Mouse (Mus musculus) frontal cortex, postnatal 25 days (tissue): ENCODE measurements around the gene Pdlim7.

ENCODE experiments used
- DNase-seq, 2 experiments: peaks; one replicate each; pipeline ENCODE4 v3.0.0; 2022; ENCODE audit warnings: low spot score in 2 of 2

Gene Pdlim7

DNA sequence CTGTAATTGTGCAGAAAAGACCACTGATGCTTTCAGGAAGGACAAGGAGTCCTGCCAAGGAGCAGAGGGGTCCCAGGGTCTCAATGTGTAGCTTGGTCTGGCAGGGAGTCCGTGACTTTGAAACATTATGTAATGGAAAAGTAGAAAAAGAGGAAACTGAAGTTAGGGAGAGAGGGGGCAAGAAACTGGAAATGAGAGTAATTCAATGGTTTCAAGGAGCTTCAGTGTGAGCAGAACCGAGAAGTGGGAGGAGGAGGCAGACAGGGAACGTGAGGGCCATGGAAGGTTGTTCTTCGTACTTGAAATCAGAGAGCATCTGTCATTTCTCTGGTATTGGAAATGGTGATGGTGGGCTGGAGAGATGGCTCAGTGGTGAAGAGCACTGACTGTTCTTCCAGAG lies 6.1 kb upstream of the Pdlim7 start:
- DNase-seq, result no peak

DNA sequence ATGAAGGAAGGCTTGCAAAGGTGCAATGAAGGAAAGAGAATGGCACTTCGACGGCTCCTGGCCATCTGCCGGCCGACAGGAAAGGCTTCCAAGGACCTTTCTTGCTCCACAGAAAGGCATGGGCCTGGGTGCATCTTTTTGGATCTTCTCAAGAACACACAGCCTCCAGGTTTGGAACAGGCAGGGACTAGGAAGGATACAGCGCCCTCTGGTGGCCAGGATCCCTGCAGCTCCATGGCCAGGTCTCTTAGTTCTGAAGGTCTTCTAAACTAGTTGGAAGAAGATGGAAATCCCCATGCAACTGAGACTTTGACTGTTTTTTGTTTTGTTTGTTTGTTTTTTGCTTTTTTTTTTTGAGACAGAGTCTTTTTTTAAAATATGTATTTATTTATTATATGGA lies 3.5 kb upstream of the Pdlim7 start:
- DNase-seq, result peak; percentile 85 to 96

DNA sequence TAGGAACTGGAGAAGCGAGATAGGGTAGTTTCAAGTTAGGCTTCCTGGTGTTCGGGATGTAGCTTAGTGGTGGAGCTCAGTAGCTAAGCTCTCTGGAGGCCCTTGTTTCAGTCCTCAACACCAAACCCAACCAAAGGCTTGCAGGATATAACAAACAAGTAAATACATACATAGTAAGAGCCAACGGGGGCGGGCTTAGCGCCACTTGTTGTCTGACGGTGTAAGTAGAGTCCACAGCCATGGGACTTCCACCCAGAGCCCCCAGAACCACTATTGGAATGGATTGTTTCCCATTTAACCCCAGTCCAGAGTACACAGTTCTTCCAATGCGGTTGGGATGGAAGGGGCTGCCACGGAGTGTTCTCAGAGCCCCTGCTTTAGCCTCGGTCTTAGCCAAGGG lies 352 bp upstream of the Pdlim7 start:
- no peak for DNase-seq

DNA sequence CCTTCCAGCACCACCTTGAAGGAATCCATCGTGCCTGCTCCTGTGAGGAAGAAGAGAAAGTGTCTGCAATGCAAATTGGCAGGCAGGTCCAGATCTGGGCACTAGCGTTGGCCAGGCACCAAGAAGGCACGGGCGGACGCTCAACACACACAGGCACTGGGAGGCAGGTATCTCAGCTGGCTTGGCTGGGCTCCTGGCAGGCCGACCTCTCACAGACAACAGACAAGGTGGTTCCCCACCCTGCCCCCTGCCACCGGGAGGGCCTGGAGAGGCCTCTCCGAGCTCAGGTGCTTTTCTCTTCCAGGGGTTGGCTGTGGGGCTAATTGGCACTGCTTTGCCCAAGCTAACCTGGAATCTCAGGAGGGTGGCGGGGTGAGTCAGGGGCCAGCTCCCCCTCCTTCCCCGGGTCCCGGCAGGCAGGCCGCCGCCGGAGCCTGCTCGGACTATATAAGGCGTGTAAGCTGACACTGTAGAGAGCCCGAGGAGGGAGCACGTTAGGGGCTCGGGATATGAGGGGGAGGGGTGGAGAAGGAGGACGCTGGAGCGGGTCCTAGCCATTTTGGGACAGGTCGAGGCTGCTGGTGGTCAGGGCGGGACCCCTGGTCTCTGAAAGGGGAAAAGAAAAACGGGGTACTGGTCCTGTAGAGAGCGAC lies 971 bp downstream of the Pdlim7 start:
- DNase-seq, result no peak

DNA sequence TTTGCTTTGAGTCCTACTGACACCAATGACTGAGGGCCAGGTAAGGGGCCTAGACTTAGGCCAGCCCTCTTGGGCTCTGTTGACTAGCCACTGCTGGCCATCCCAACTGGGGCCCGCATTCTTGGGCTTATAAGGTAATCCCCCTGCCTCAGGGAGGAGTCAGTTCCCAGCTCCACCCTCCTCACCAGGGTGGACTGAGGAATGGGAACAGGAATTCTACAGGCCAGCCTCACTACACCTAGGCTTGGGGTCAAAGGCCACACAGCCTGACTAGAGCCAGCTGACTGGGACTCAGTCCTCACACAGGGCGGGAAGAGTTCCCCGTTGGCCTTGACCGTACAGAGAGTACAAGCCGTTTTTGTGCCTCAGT lies 2.0 kb downstream of the Pdlim7 start:
- no peak for DNase-seq

GRCm38 (mm10) chr13:55510668-55511491 lies 2.6 kb downstream of the Pdlim7 start:
- no peak for DNase-seq

GRCm38 (mm10) chr13:55510332-55510667 lies 3.2 kb downstream of the Pdlim7 start:
- DNase-seq, result no peak

DNA sequence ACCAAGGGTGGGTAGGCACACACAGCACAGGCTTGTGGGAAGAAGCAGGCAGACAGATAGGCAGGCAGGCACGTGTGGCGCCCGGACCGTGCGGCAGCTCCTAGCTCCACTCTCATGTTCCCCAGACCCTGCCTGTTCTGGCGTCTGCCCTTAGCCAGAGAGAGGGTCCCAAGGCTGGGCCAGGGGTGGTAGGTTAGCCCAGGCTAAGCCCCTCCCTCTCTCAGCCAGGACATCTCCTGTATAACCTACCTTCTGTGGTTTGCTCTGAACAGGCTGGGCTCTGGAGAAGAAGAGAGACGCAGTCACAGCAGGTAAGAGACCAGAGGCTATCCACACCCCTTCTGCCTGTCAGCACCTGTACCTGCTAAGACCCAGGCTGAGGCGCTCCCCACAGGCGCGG lies 4.9 kb downstream of the Pdlim7 start:
- DNase-seq, result no peak

DNA sequence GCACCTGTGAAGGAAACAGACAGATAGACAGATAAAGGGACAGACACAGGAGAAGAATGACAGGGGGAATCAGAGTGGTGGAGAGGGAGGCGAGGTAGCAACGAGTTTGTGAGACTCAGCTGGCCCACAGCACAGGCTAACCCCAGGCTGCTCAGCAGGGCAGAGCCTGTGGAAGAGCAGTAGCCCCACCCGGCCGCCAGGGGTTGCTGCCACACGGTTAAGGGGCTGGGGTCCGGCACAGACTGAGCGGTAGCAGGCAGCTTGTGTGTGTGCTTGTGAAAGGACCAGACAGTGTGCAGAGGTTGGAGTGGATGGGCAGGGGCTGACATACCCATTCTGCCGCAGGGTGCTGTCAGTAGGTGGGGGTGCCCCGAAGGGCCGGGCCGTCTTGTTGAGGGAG lies 5.6 kb downstream of the Pdlim7 start:
- DNase-seq, result no peak

DNA sequence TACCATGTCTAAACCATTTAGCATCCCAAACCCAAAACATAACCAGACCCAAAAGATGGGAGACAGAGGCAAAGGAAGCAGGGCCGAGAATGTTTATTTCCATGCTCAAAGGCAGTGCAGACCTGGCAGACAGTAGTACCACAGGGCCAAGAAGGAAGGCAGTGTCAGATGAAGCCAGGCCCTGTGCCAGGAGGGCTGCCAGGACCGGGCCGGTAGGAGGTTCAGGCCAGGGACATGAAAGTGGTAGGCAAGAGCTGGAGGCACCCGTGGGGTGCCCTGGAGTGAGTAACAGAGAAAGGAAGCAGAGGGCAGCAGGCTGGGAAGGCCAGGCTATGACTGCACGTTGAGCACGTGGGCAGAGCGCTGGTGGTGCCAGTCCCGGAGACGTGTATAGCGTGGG lies 6.8 kb downstream of the Pdlim7 start:
- no peak for DNase-seq

GRCm38 (mm10) chr13:55505810-55506209 lies 7.7 kb downstream of the Pdlim7 start:
- DNase-seq, result no peak

- no peak for DNase-seq
Measured at GRCm38 (mm10) chr13:55504390-55504789, 9.1 kb downstream of the Pdlim7 start.

GRCm38 (mm10) chr13:55502405-55502804 lies 11.1 kb downstream of the Pdlim7 start:
- no peak for DNase-seq

DNA sequence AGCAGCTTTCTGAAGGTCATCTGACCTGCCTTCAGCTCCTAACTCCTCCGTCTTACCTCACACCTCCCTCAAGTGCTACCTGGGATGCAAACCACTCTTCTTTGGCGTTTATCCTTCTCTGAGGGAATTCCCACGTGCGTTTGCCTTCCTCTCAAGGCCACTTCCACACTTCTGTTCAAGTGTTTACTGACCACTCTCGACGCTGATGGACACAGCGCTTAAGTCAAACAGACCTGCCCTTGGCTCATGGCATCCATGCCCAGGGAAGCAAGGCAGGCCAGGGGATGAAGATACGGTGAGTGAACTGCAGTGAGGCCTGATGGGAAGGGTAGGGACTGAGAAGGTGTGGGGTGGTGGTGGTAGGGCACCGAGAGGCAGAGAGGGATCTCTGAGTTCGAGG lies 12.9 kb downstream of the Pdlim7 start:
- DNase-seq, result no peak

GRCm38 (mm10) chr13:55498906-55499305 lies 14.6 kb downstream of the Pdlim7 start:
- no peak for DNase-seq

- no peak for DNase-seq
Measured at GRCm38 (mm10) chr13:55496661-55497060, 16.8 kb downstream of the Pdlim7 start.

DNA sequence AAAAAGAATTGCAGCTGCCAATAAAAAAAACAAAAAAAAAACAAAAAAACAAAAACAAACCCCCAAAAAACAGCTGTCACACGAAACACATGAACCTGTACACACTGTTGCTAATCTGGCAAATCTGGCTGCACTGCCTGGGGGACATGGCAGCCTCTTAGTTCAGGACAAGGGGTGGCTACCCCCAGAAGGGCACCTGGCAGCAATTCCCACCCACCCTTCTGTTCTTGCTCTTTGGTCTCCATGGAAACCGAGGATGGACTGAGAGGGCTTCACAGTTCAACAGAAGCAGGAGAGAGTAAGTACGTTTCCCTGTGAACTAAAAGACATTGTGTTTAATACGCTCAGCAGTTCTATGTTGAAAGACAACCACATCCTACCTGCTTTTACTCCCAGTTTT lies 17.8 kb downstream of the Pdlim7 start:
- no peak for DNase-seq

DNA sequence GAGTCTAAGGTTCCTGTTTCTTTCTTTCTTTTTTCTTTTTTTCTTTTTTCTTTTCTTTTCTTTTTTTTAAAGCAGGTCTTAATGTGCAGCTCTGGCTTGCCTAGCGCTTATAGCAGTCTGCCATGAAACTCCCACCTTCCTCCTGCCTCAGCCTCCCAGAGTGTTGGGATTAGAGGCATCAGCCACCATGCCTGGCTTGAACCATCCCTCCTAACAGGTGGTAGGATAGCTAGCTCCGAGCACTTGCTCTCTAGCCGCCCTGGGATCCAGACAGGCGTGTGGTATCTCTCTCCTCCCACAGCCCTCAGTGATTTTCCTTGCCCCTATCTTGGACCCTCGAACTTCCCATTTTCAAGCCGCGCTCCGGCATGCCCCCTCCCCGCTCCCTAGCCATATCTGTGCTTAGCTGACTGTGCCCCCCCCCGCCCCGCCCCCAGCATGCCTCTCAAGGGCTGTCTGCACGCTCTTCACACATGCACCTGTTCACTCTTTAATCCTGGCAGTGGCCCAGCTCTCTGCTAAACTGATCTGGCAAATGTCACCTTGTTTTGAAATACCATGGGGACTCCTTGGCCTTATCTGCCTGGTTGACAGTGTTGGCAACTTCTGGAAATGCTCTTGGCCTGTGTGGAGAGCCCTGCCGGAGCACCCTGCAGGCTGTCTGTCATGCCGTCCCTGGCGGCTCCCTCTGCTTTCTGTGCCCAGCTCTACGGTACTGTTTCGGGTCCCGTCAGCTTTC lies 18.4 kb downstream of the Pdlim7 start:
- DNase-seq, result no peak

DNA sequence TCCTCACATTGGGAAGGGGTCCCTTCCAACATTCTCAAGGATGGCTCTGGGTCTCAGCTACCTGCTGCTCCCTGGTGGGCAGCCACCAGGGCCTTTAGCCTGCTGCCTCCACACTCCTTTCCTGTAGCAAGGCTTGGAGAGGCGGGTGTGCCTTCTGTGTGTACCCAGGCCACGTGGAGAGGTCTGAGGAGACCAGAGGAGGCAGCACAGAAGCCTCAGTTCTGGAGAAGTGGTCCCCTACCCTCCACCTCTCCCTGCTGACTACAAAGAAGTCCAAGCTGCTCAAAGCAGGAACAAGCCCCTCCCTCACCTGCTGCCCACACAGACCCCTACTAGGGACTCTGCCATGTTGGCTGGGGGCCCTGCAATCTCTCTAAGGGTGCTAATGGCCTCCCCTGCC lies 19.2 kb downstream of the Pdlim7 start:
- DNase-seq, result no peak

- DNase-seq, result no peak
Measured at GRCm38 (mm10) chr13:55487578-55488498, 25.6 kb downstream of the Pdlim7 start, which contains the start of gene Dbn1. TSS of gene Dbn1 (minus strand) at chr13:55488111.

DNA sequence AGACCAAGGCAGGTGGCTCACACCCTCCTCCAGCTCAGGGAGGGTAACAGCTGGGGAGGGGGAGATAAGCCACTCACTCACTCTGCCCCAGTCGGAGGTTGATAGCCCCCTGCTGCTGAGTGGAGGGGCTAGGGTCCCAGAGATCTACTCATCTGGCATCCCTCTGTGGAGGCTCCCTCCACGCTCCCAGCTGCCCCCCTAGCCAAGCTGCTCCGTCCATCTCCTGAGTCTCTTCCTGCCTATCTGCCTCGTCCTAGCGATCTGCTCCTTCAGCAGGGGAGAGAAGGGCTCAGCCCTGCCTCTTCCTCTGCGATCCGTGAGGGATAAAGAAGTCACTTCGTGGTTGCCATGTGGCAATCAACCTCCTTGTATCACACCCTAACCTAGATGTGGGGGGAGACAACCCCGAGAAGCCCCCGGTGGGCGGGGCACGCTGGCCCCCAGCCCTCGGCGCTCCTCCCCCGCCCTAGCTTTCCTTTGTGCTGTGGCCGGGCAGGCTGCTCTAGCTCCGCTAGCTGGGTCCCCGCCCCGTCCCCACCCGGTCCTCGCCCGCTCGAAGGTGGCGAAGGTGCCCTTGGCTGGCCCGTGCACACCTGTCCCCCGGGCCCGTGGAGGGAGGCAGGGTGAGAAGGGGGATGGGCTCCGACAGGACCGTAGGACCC lies 26.4 kb downstream of the Pdlim7 start:
- DNase-seq, result no peak
